Mouse (Mus musculus): ENCODE results near the gene Topbp1.
"Not testable (repeated sequence)": the region's sequence is repeated elsewhere in the genome, so short reads cannot be mapped to it uniquely, and the experiment has no call there.

The Topbp1 gene

GRCm38 (mm10) chr9:103326449-103326848 is 21.4 kb downstream of the Topbp1 start:
- ChIA-PET CTCF (interaction anchor here in 1 of 4 experiments (0.7 to 0.8 kb wide), 2 partner anchors 10 to 22 kb away, joined by 3 to 4 read pairs; no protein-coding TSS in a partner anchor), POLR2A (interaction anchor here in 3 of 4 experiments (0.7 to 10.6 kb wide), 21 partner anchors 9 to 38 kb away, joined by 3 to 138 read pairs (median 5); partner anchors contain the start of genes 1300017J02Rik (in 1 of the 3) and Topbp1 (in 1 of the 3))

DNA sequence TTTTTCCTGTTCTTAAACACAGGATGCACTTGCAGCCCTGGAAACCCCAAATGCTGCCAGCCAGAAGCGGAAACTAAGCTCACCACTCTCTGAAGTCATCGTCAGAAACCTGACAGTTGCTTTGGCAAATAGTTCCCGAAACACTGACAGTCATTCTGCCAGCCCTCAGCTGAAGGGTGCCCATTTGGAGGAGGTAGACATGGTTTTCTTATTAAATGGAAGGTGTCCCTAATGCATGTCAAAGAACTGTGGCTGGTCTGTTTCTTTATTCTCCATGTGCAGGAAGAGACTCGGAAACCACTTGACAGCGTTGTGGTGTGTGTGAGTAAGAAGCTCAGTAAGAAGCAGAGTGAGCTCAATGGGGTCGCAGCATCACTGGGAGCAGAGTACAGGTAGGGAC is 27.6 kb downstream of the Topbp1 start:
- ChIA-PET CTCF (no interaction called here), POLR2A (interaction anchor here in 2 of 4 experiments (0.8 to 12.5 kb wide), 10 partner anchors 9 to 31 kb away, joined by 3 to 101 read pairs (median 4); partner anchors contain the start of genes 1300017J02Rik (in 1 of the 2) and Topbp1 (in 1 of the 2))

DNA sequence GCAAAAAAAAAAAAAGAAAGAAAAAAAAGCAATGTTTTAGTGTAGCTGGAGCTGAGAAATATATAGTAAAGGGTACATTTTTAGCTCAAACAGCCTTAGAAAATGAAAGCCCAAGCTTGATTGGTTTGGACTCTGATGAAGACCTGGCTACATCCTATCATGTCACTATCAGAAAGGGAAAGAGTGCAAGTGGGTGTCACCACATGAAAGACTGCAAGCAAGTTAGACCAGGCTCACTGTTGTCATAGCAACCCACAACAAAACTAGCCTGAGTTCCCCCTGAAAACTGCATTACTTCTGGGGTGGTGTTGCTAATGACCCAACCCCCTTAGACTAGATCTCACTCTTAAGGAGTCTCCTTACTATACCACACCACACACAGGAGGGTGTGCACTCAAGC is 31.9 kb downstream of the Topbp1 start:
- CTCF ChIA-PET: interaction anchor here in 1 of 4 experiments (1.3 kb wide), 1 partner anchor 21 kb away, joined by 4 read pairs; no protein-coding TSS in a partner anchor
- POLR2A ChIA-PET: interaction anchor here (0.6 to 12.5 kb wide), 24 partner anchors 8 to 827 kb away, joined by 3 to 101 read pairs (median 4); partner anchors contain the start of gene Topbp1 (in 1 of the 4)

GRCm38 (mm10) chr9:103347045-103347444 is 42.0 kb downstream of the Topbp1 start:
- CTCF ChIA-PET: interaction anchor here in 1 of 4 experiments (0.7 to 0.8 kb wide), 2 partner anchors 140 to 576 kb away, joined by 3 to 5 read pairs; no protein-coding TSS in a partner anchor
- POLR2A ChIA-PET: interaction anchor here in 1 of 4 experiments (0.9 to 10.8 kb wide), 5 partner anchors 10 to 94 kb away, joined by 3 to 198 read pairs (median 78); partner anchors contain the start of gene Cdv3

DNA sequence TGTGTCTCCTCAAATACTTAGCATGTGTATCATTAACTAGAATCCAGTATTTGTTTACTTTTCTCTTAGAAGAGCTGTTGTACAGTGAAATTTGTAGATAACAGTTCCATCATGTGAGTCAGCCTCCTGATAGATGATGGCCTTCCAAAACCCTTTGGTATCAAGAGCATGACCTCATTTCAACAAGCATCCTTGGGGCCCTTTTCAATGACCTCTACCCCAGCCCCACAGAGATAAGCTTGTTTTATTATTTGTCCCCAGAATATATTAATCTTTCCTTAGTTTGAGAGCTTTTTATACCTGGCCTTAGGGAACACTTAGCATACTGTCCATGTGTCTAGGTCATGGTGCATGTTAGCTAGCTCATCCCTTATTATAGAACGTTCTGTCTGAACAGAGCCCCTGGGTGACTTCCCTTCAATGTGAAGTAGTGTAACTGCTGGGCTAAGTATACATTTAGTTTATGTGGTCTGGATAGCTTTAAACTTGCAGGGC is 43.0 kb downstream of the Topbp1 start:
- ChIA-PET CTCF (interaction anchor here in 3 of 4 experiments (0.6 to 1.2 kb wide), 6 partner anchors 10 to 653 kb away, joined by 3 to 6 read pairs (median 3); no protein-coding TSS in a partner anchor), POLR2A (interaction anchor here (0.5 to 10.8 kb wide), 18 partner anchors 10 to 402 kb away, joined by 3 to 198 read pairs (median 7); partner anchors contain the start of genes 1300017J02Rik (in 1 of the 4), Cdv3 (in 1 of the 4) and Topbp1 (in 1 of the 4))

GRCm38 (mm10) chr9:103348791-103349190 is 43.8 kb downstream of the Topbp1 start:
- ChIA-PET POLR2A (interaction anchor here (0.7 to 10.8 kb wide), 19 partner anchors 9 to 78 kb away, joined by 3 to 198 read pairs (median 5); partner anchors contain the start of genes 1300017J02Rik (in 2 of the 4), Topbp1 (in 2 of the 4) and Cdv3 (in 1 of the 4)), CTCF (interaction anchor here in 2 of 4 experiments (0.5 to 1.2 kb wide), 4 partner anchors 9 to 22 kb away, joined by 3 to 6 read pairs (median 4); no protein-coding TSS in a partner anchor)

DNA sequence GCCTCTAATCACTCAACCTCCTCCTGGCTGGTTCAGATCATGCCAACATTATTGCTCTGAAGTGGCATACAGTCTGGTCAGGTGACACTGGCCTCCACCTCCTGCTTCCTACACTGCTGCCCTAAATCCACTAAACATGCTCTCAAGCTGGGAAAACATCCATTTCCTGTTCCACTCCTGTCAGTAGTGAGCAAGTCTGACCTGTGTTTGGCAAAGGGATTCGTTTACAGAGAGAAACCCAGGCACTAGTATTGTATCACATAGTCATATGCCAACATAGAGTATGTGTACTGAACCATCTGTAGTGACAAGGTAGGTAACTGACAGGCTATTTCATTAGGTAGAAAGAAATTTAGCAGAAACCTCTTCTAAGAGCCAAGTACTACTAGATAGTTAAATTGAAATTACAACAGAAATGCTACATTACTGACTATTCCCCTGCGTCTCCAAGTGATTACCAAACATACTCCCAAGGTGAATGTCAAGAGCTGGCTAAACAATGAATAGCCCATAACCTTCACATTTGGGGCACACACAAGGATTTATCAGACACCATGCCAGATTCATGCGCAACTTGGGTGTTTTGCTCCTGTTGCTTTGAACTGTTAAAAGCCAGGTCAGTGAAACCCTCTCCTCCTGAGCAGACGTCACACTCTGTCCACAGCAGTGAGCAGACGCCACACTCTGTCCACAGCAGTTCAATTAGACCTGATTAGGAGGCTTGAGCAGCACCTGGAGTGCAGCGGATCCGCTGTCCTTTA is 48.7 kb downstream of the Topbp1 start:
- POLR2A ChIA-PET, CTCF ChIA-PET: not testable (repeated sequence)

DNA sequence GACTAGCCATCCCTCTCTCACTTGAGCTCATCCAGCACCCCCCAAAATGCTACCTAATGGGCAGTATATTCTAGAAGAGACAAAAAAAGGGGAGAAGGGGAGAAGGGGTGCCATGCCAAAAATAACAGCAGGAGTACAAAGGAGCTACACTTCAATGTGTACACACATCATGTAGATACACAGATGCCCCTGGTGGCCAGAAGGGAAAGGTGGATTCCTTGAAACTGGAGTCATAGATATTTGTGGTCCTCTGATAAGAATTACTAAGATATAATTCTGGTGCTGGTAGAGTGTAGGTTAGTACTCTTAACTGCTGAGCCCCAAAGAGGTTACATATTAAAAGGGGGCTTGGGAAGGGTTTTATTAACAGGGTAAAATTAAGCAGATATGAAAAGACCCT is 52.9 kb downstream of the Topbp1 start:
- ChIA-PET CTCF (interaction anchor here (0.5 to 1.3 kb wide), 8 partner anchors 9 to 671 kb away, joined by 3 to 6 read pairs (median 4); no protein-coding TSS in a partner anchor), POLR2A (interaction anchor here (0.5 to 11.1 kb wide), 35 partner anchors 8 to 942 kb away, joined by 3 to 198 read pairs (median 5); partner anchors contain the start of genes 1300017J02Rik (in 2 of the 4), Cdv3 (in 2 of the 4) and Topbp1 (in 2 of the 4))

DNA sequence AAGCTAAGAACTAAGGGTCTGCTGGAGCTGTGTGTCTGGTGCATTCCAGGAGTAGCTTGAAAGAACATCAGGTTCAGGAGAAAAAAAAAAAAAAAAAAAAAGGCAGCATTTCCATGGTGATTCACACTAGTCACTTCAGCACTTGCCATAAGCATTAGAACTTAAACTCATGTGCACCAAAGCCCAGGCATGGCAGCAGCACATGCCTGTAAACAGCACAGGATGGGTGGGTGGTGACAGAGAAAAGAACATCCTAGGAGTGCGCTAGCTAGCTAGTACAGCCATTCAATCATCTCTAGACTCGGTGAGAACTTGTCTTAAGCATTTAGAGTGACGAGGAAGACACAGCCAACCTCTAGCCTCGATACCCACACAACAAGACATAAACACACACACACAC is 53.5 kb downstream of the Topbp1 start:
- POLR2A ChIA-PET: interaction anchor here (0.6 to 11.1 kb wide), 36 partner anchors 8 to 942 kb away, joined by 3 to 198 read pairs (median 5); partner anchors contain the start of genes 1300017J02Rik (in 2 of the 4), Topbp1 (in 2 of the 4) and Cdv3 (in 1 of the 4)
- CTCF ChIA-PET: interaction anchor here (0.6 to 1.3 kb wide), 5 partner anchors 10 to 670 kb away, joined by 3 to 6 read pairs (median 3); no protein-coding TSS in a partner anchor

- ChIA-PET POLR2A (interaction anchor here (0.7 to 11.1 kb wide), 11 partner anchors 10 to 56 kb away, joined by 3 to 198 read pairs (median 7); partner anchors contain the start of genes 1300017J02Rik (in 1 of the 4) and Topbp1 (in 1 of the 4)), CTCF (no interaction called here)
Measured at GRCm38 (mm10) chr9:103360642-103361041, 55.6 kb downstream of the Topbp1 start.

DNA sequence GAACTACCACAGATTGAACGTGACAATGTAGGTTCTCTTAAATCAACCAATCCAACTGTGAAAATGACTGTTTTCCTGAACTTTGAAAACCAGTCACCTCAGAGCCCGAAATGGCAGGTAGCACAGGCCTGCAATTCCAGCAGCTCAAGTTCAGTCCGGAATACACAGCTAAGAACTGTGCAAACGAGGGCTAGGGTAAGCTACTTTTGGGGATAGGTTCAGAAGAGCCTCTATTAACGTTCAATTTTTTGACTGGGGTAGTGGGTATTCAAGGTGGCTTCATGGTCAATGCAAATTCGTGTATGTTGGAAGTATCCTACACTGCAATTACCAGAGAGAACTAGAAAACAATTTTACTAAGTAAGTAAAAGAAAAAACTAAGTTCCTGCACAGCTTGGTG is 58.1 kb downstream of the Topbp1 start:
- ChIA-PET POLR2A (interaction anchor here (0.7 to 11.1 kb wide), 19 partner anchors 8 to 666 kb away, joined by 3 to 198 read pairs (median 5); partner anchors contain the start of genes 1300017J02Rik (in 1 of the 4) and Topbp1 (in 1 of the 4)), CTCF (interaction anchor here in 3 of 4 experiments (0.6 to 1.2 kb wide), 3 partner anchors 15 to 192 kb away, joined by 3 read pairs; no protein-coding TSS in a partner anchor)

- POLR2A ChIA-PET: interaction anchor here (0.7 to 11.1 kb wide), 21 partner anchors 9 to 666 kb away, joined by 3 to 198 read pairs (median 4); partner anchors contain the start of genes 1300017J02Rik (in 2 of the 4) and Topbp1 (in 2 of the 4)
- CTCF ChIA-PET: interaction anchor here in 2 of 4 experiments (0.6 to 1.2 kb wide), 2 partner anchors 22 to 193 kb away, joined by 3 read pairs; no protein-coding TSS in a partner anchor
Measured at GRCm38 (mm10) chr9:103363730-103364417, 58.9 kb downstream of the Topbp1 start.

- CTCF ChIA-PET: no interaction called here
- POLR2A ChIA-PET: interaction anchor here (0.7 to 11.1 kb wide), 15 partner anchors 13 to 138 kb away, joined by 3 to 198 read pairs (median 4); partner anchors contain the start of genes 1300017J02Rik (in 2 of the 4) and Topbp1 (in 2 of the 4)
Measured at GRCm38 (mm10) chr9:103364601-103365289, 59.7 kb downstream of the Topbp1 start.

- ChIA-PET POLR2A (interaction anchor here (0.6 to 11.1 kb wide), 23 partner anchors 8 to 655 kb away, joined by 3 to 198 read pairs (median 4); partner anchors contain the start of genes Topbp1 (in 3 of the 4) and 1300017J02Rik (in 2 of the 4)), CTCF (no interaction called here)
Measured at GRCm38 (mm10) chr9:103365290-103366247, 60.6 kb downstream of the Topbp1 start, which contains the start of gene Cdv3. Cdv3 (minus strand) TSS chr9:103365840.

DNA sequence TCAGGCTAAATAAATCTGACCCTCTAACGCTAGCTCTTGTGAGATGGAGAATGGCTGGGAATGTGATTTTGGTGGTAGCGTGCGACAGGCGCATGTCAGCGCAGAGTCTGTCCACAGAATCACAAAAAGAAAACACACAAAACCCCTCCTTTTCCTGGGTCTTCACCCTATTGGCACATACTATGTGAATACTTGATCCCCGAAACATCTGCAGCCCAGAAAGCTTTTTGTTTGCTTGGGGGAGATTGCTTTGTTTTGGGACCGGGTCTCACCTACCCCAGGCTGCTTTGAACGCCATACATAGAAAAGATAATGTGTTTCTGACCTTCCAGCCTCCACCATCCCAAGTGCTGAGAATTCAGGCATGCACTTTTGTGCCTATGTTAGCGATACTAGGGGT is 61.3 kb downstream of the Topbp1 start:
- ChIA-PET CTCF (no interaction called here), POLR2A (interaction anchor here (0.6 to 11.1 kb wide), 19 partner anchors 8 to 655 kb away, joined by 3 to 198 read pairs (median 3); partner anchors contain the start of genes Topbp1 (in 2 of the 4) and 1300017J02Rik (in 1 of the 4))

- CTCF ChIA-PET: no interaction called here
- POLR2A ChIA-PET: interaction anchor here in 2 of 4 experiments (0.7 to 4.1 kb wide), 7 partner anchors 9 to 135 kb away, joined by 3 to 19 read pairs (median 6); no protein-coding TSS in a partner anchor
Measured at GRCm38 (mm10) chr9:103369951-103370350, 64.9 kb downstream of the Topbp1 start.

All from embryonic stem cell, embryonic (primary cell).